Mouse (Mus musculus): Measurements from ENCODE around the gene Olfr303. TPM values are rescaled to one million over a fixed set of nuclear protein-coding genes. Genes with fewer than 3 reads are reported as not detected.

The Olfr303 gene
- polyA plus RNA-seq (2017; shearing (Covaris generic)) = not detected

DNA sequence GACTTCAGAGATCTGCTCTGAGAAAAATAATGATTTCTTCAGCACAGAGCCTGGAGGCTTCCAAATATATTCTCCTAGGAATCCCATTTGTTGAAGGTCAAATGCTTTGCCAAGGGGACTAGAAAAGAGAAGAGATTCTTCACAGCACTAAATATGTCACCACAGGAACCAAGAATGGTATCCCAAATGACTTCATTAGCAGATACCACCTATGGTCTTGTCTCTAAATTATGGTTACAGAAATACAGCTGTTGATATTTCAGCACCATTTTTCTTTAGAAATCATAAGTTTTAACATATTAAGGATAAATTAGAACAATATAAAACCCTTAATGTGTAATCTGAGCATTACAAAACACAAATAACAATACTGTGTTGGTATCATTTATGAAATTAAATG lies at the start of gene Olfr303:
Olfr303 (minus strand) TSS at position 101 of the 400 bp plus-strand sequence.

DNA sequence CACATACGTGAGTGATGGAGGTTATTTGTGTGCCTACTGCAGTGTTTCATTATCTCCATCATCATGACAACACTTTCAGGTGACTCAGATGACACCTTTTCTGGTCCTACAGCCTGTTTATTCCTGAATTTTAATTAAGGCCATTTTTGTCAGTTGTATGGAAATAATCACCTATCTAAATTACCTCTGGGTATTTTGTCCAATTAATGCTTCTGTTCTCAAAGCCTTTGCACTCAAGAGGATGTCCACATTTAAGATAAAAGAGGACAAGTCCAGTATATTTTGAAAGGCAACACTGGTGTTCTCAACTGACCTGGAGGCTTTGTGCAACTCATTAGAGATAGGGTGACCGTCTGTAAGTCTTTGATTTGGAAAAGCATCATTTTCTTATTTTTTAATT lies 6.0 kb upstream of the Olfr303 start, which contains the start of gene Olfr301:
Olfr301 (plus strand) TSS at position 301 of the 400 bp plus-strand sequence.

DNA sequence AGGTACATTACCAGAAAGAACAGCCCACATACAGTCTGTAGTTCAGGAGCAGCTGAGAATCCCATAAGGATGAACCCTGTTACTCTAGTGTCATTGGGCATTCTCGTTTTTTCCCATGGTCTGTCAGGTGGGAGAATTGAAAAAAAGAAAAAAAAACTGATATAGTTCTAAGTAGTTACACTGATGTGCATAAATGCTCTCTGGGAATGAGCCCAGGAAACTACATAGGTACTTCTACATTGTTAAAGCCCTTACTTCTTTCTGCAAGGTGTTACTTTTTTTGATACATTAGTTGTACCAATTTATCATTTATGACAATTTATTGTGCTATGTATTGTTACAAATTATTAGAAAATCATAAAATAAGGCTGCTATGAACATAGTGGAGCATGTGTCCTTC lies 11.0 kb downstream of the Olfr303 start, which contains the start of gene Olfr304:
Olfr304 (minus strand) TSS at position 101 of the 400 bp plus-strand sequence.

DNA sequence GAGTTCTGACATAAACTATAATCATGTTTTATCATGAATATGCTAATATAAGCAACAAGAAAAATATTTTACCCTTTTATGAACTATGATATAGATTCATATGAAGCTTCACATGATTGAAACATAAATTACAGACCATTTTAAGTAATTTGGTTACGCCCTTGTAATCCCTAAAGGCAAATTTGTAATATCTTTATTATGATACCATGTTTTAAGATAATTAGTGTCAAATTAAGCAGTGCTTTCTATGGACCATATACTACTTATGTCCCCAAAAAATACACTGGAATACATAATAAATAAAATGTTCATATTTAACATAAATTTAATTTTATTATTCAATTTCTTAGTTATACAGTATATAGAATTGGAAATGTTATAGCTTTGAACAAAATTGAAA lies 30.8 kb downstream of the Olfr303 start, which contains the start of gene Olfr305:
Olfr305 (minus strand) TSS at position 101 of the 400 bp plus-strand sequence.

Other genes with a start within 250 kb of the Olfr303 start
- gene Vmn2r75, start 226.0 kb downstream of the Olfr303 start, polyA plus RNA-seq (2017; shearing (Covaris generic)) = not detected
- 0.02 TPM for gene Vmn2r76, start 151.5 kb downstream of the Olfr303 start, polyA plus RNA-seq (2017; shearing (Covaris generic))
- not detected for gene Olfr310, start 120.6 kb downstream of the Olfr303 start, polyA plus RNA-seq (2017; shearing (Covaris generic))
- not detected for gene Olfr309, start 84.1 kb downstream of the Olfr303 start, polyA plus RNA-seq (2017; shearing (Covaris generic))
- gene Olfr308, start 72.2 kb downstream of the Olfr303 start, polyA plus RNA-seq (2017; shearing (Covaris generic)) = not detected
- gene Olfr307, start 60.2 kb downstream of the Olfr303 start, polyA plus RNA-seq (2017; shearing (Covaris generic)) = not detected
- gene Olfr305, start 30.9 kb downstream of the Olfr303 start, polyA plus RNA-seq (2017; shearing (Covaris generic)) = not detected
- not detected for gene Olfr304, start 11.1 kb downstream of the Olfr303 start, polyA plus RNA-seq (2017; shearing (Covaris generic))
- gene Olfr301, start 6.1 kb upstream of the Olfr303 start, polyA plus RNA-seq (2017; shearing (Covaris generic)) = not detected
- not detected for gene Olfr299, start 62.1 kb upstream of the Olfr303 start, polyA plus RNA-seq (2017; shearing (Covaris generic))
- gene Olfr298, start 94.7 kb upstream of the Olfr303 start, polyA plus RNA-seq (2017; shearing (Covaris generic)) = not detected
- gene Olfr297, start 122.2 kb upstream of the Olfr303 start, polyA plus RNA-seq (2017; shearing (Covaris generic)) = not detected
- gene Olfr295, start 186.1 kb upstream of the Olfr303 start, polyA plus RNA-seq (2017; shearing (Covaris generic)) = not detected
- gene Olfr294, start 218.9 kb upstream of the Olfr303 start, polyA plus RNA-seq (2017; shearing (Covaris generic)) = not detected

All from activated CD4-positive, CD25-positive, alpha-beta regulatory T cell, adult 9 weeks (primary cell).